Mouse (Mus musculus) thymus, postnatal 25 days (tissue): ENCODE measurements around the gene Rfx8.

Experiments
- DNase-seq: peaks from one replicate; pipeline ENCODE4 v3.0.0; 2022

The Rfx8 gene

GRCm38 (mm10) chr1:39720632-39721350, at the start of gene Rfx8:
Gene Rfx8 (minus strand): TSS chr1:39720997.
- no peak for DNase-seq

- DNase-seq, result no peak
Observed at GRCm38 (mm10) chr1:39770436-39770835, 49.6 kb upstream of the Rfx8 start.

DNA sequence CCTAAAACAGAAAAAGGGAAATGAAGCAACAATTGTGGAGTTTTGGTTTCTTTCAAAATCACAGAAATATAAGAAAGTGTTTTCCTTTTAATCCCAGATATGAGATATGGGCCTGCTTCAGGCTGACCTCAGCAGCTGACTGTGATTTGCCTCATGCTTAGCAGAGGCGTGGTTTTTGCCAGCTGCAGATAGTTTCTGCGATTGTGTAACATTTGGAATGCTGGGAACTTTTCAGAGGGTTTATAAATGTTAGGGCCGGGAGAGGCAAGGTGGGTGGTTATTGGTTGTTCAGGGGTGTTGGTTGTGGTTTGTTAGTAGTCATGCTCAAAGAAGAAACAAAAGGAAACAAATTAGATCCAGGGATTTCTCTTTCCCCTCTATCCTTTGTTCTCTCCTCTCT, 47.2 kb upstream of the Rfx8 start:
- no peak for DNase-seq

DNA sequence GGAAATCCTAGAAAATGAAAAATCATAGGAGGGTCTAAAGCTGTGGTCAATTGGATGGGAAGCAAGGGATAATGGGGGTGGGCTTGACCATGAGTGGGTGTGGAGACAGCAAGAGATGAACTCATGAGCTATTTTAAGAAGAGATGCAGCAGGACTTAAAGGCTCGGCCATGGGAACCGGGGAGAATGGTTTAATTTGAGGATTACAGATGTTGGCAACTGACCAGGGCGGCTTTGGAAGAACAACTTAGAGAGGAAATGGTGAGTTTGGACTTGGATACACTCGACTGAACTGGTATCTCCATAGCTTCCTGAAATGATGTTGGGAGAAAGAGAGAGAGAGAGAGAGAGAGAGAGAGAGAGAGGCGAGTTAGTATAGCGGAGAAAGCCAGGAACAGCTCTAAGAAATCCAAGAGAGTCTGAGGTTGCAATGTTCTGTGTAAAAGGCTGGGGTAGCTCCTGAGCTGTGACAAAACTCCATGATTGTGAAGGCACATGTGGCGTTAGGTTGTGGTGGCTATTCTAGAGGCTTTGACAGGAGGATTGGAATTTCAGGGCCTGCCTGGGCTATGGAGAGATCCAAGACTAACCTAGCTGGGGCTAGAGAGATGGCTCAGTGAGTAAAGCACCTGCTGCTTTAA, 45.2 kb upstream of the Rfx8 start:
- DNase-seq, result no peak

DNA sequence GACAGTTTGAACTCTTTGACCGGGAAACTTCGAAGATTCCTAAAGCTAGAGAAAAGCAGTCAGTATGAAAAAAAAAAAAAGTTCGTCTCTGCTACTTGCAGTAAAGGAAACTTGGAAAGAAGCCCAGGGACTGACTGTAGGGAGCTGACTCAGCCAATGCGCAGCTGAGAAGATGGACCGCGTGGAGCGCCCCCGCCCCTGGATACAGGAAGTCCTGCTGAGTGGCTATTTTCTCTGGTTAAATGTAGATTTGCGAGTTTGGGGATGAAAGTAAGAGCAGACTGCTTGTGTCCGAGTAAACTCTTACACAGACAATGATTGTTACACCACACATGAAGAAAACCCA, 41.2 kb upstream of the Rfx8 start:
- peak; percentile 50 for DNase-seq

DNA sequence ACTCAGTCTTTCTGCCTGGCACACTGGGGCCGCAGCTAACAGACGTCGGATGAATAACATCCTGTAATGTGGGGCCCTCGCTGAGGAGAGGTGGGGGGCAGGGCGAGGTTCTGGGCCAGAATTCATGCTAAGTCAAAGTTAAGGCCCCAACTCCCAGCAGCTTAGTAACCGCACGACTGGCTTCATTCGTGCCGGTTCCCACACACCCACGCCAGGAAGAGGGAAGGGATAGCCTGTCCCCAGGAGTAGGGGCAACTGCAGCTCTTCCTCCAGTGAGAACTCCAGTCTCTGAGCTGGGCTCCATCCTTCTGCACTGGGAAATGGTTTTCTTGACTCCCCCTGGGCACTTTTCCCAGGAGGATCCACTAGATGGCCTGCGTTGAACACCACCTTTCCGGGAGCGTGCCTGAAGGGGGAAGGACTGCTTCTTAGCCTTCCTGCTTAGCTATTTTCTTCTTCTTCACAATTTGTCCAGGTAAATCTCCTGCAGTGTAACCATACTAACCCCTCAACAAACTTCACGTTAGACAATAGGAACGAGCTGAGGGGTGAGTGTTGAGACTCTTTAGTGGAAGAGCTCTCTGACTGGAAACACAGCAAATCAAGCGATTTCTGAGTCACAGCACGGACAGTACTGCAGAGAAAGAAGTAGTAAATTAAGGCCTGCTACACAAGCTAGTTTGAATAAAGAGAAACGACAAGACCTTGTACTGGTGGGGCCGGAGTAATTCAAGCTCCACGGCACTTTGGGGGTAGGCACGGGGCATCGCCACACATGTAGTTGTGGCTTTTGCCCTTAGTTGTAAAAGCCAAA, 40.6 kb upstream of the Rfx8 start:
- peak; percentile 65 for DNase-seq

- no peak for DNase-seq
Observed at GRCm38 (mm10) chr1:39760181-39760715, 39.5 kb upstream of the Rfx8 start.

GRCm38 (mm10) chr1:39759231-39760175, 38.7 kb upstream of the Rfx8 start:
- no peak for DNase-seq

DNA sequence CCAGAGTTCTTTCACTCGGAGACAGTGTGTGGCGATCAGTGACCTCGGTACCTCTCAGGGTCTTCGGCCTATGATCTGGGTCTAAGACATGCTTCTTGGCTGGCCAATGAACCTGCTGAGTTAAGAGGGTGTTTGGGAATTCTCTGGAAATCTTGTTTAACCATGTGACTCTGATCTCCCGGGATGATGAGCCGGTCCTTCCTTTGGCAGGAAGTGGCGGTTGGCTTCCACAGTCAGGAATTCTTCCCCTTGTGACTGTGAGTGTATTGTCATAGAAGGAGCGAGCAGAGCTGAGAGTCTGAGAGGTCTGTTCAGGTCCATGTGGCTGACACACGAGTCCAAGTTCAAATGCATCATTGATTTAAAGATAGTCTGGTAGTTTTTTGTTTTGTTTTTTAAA, 37.4 kb upstream of the Rfx8 start:
- no peak for DNase-seq

DNA sequence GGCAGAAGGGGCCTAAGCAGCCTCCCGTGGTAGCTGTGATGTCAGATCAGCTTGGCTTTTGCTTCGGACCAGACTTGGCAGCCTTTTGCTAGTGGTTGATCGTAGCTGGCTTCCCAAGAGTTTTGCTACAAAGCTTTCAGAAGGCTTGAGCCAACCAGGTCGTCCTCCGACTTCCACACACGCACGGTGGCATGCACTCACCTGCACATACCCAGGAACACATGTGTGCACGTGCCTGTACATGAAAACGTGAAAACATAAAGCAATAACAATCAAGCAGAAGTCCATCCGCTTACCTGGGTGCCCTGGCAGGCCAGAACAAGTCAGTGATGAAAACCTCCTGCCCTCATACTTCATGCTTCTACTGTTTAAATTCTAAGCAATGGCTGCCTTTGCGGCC, 36.2 kb upstream of the Rfx8 start:
- DNase-seq, result no peak

- no peak for DNase-seq
Observed at GRCm38 (mm10) chr1:39754224-39754957, 33.6 kb upstream of the Rfx8 start.

DNA sequence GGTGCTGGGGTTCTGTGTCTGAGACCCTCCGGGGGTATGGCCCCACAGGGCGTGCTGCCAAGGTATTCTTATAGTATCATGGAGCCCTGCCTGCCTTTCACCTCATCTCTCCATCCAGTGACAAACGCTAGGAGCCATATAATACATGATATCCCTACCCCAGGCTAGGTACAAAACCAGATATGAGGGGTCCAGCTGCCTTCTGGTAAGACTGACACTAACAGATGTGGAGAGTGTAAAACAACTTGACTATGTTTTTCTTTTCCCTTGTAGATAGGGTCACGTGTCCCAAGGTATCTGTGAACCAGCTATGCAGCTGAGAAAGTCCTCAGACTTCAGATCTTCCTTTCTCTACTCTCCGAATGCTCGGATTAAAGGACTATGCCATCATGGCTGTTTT, 30.7 kb upstream of the Rfx8 start:
- DNase-seq, result no peak

DNA sequence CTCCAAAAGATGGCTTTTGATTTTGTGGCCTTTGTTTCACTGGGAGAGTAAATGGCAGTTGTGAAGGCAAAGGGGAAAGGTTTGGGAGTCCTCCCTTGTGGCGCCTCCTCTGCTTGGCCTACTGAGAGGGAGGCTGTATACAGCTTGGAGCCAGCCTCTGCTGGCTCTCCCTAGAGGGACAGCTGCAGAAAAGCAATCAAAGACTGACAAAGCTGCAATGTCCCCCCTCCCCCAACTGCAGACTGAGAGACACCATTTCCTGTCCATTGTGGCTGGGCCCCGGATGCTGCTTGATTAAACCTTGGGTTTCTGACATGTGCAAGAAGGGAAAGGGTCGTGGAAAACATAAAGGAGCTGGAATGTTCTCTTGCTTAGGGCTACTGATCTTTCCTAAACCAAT, 28.9 kb upstream of the Rfx8 start:
- DNase-seq, result peak; percentile 68

GRCm38 (mm10) chr1:39749214-39749613, 28.4 kb upstream of the Rfx8 start:
- DNase-seq, result no peak

- no peak for DNase-seq
Observed at GRCm38 (mm10) chr1:39748666-39749065, 27.9 kb upstream of the Rfx8 start.

- no peak for DNase-seq
Observed at GRCm38 (mm10) chr1:39746464-39746863, 25.7 kb upstream of the Rfx8 start.

DNA sequence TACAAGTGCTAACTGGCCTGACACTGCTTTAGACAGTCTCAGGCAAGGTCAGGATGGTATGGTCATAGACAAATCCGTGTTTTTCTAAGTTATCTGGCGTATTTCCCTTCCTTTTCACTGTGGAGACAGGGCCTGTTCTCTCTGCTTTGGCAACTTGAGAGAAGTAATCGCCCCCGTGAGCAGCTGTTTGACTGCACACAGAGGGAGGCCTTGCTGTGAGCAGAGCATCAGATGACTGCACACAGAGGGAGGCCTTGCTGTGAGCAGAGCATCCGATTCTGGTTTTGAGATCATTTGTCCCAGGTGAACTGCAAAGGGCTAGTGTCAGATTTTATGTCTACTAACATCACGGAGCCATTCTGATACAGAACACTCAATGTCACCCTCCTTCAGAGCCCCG, 20.2 kb upstream of the Rfx8 start:
- DNase-seq, result no peak

- no peak for DNase-seq
Observed at GRCm38 (mm10) chr1:39740002-39740401, 19.2 kb upstream of the Rfx8 start.

DNA sequence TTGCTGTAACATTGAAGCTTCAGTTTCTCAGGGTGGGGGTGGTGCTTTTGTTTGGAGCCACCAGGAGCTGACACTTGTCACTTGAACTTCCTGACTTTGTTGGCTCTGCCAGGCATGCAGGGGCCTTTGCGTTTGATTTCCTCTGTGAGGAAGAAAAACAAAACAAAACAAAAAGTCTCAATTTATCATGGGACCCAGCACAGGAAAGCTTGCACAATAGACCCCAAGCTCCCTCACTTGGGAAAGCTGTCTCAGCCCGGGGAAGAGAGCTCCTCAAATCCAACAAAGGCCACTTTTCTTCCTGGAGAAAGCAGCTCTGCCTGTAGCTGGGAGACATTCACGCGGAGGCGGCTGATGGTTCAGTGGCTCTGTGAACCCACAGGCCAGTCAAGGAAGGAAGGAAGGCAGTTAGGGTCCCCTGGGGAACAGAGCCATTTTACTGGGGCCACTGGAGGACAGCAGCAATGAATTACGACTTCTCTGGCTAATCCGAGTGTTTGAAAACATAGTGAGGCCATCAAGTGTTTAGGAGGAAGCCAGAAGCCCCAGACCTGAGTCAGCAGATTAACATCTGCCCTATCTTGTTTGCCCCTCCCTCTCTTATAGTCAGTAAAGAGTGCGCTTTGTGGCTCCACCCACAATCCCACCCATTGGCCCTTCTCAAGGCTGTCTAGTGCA, 15.3 kb upstream of the Rfx8 start:
- DNase-seq, result peak; percentile 67

DNA sequence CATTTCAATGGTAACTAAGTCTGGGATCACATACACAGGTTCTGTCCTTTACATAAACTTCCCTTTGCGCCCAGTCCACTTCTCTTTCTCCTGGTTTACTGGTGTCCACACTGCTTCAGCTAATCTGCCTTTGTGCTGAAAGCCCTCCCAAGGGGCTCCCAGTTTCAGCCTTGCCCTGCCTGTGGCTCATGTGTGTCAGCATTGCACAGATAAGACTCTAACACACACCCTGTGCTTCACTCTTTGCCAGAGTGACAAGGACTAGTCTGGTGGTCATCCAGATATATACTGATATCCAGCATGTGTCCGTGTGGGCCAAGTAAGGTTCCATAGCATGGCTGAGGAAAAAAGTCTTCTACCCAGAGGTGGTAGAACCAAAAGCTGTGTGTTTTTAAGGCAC, 14.7 kb upstream of the Rfx8 start:
- peak; percentile 41 for DNase-seq

DNA sequence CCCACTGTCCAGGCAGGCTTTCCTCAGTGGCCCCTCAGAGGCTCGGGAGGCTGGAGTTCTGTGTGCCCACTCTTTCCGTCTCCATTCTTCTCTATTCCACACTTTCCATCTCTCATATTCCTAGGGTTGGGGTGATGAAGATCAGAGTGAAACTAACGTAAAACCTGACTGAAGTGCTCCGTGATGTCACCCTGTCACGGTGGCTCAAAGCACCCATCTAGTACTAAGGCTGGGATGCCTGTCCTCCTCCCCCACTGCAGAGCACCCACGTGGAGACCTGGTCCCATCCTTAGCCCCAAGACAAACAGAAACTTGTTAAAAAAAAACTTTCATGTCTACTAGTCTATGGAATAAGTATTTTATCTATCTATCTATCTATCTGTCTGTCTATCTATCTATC, 14.1 kb upstream of the Rfx8 start:
- DNase-seq, result no peak
